Mouse (Mus musculus) forebrain, embryonic 16.5 days (tissue): ENCODE measurements at regions not wholly inside any gene's neighbourhood (a gene's known extent, or its start where the extent isn't known, plus 50 kb on each side); places are given as distances from the start of the nearest gene placed in this dataset.

Experiments used
- ATAC-seq: fragments of 200-750 bp; cut with Nextera tagmentation; 2 replicates; pipeline ENCODE4 v1.8.0; 2017; ENCODE audit warnings: mild to moderate bottlenecking, moderate library complexity
- H3K27ac ChIP-seq: fragments of 300-500 bp; sonication (generic); 2 replicates; pipeline ENCODE4 v1.5.1; 2014; ENCODE audit warnings: low read length, control low read depth
- H3K27me3 ChIP-seq: fragments of 300-500 bp; sonication (generic); replicated peaks from 2 replicates; pipeline ENCODE4 v1.6.1; 2014; ENCODE audit warnings: low read length; ENCODE audit not compliant: control insufficient read depth, insufficient read depth
- H3K36me3 ChIP-seq: fragments of 300-500 bp; sonication (generic); 2 replicates; pipeline ENCODE4 v1.6.1; 2014; ENCODE audit not compliant: control insufficient read depth, insufficient read depth
- H3K4me1 ChIP-seq: fragments of 300-500 bp; sonication (generic); replicated peaks from 2 replicates; pipeline ENCODE4 v1.6.1; 2014; ENCODE audit warnings: low read length; ENCODE audit not compliant: control insufficient read depth, insufficient read depth
- H3K4me2 ChIP-seq: fragments of 300-500 bp; sonication (generic); 2 replicates; pipeline ENCODE4 v1.6.1; 2014; ENCODE audit warnings: mild to moderate bottlenecking, low read length, control low read depth
- H3K4me3 ChIP-seq: fragments of 300-500 bp; sonication (generic); replicated peaks from 2 replicates; pipeline ENCODE4 v1.5.1; 2014; ENCODE audit warnings: mild to moderate bottlenecking, low read length, control low read depth
- H3K9ac ChIP-seq: fragments of 300-500 bp; sonication (generic); replicated peaks from 2 replicates; pipeline ENCODE4 v1.6.1; 2014; ENCODE audit warnings: low read depth, low read length, control low read depth
- H3K9me3 ChIP-seq: fragments of 300-500 bp; sonication (generic); 2 replicates; pipeline ENCODE4 v1.6.1; 2016; ENCODE audit warnings: low read length; ENCODE audit not compliant: control insufficient read depth
- WGBS: fragments of 180-500 bp; shearing (Covaris S2); extraction: QIAGEN DNeasy Blood & Tissue Kit; methylation state at CpG from one replicate; pipeline ENCODE4 v1.1.7; 2014; 5-methylcytosine and 5-hydroxymethylcytosine counted together

DNA sequence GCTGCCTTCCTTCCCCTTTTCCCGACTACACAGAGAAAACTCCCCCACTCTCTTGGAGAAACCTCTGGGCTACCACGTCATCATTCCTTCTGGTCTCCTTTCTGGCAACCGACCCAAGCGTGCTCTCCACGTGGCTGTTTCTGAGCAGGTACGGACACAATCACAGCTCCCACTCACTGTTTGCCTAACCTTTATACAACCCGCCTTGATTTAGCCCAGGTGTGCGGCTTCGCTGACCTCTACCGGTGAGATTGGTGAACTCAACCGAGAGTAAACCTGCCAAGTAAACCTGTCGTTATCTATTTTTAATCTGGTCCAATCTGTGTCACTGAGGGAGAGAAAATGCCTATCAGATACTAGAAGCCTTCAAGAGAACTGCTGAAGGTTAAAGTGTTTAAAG is 142.7 kb upstream of the Gnai1 start:
- H3K4me3 ChIP-seq = no peak overlapping the region
- no peaks in the 10 kb centered on the region for H3K4me1 ChIP-seq
- no peaks in the 10 kb centered on the region for H3K36me3 ChIP-seq
- 33% methylated on average over 12 of the region's 12 CpGs for WGBS
- H3K4me2 ChIP-seq = no peak overlapping the region
- no peak overlapping the region for H3K27ac ChIP-seq
- no peaks in the 10 kb centered on the region for H3K27me3 ChIP-seq
- H3K9me3 ChIP-seq = no peaks in the 10 kb centered on the region
- H3K9ac ChIP-seq = no peak overlapping the region
- no peak for ATAC-seq

DNA sequence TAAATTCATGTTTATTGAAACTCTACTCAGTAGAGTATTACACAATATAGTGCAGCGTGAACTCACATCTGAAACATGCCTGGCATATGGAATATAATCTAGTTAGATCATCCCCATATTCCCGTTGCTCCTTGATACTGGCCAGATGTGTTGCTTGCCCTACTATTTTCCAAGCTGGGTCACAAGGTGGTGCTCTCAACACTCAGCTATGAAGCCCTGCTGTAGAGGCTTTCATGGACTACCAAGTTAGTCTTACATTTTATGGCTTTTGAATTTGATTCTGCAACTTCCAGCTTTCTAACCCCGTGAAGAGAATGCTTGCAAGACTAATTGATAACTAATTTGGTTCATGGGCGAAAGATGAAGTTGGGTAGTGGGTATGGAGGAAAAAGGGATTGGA is 134.2 kb upstream of the Gnai1 start:
- 90% methylated on average over 4 of the region's 4 CpGs for WGBS
- Histone ChIP-seq H3K9ac (no peak overlapping the region), H3K36me3 (no peaks in the 10 kb centered on the region), H3K4me3 (no peak overlapping the region), H3K9me3 (no peaks in the 10 kb centered on the region), H3K4me1 (no peaks in the 10 kb centered on the region), H3K27ac (no peak overlapping the region), H3K27me3 (no peaks in the 10 kb centered on the region), H3K4me2 (no peak overlapping the region)
- no peak for ATAC-seq

DNA sequence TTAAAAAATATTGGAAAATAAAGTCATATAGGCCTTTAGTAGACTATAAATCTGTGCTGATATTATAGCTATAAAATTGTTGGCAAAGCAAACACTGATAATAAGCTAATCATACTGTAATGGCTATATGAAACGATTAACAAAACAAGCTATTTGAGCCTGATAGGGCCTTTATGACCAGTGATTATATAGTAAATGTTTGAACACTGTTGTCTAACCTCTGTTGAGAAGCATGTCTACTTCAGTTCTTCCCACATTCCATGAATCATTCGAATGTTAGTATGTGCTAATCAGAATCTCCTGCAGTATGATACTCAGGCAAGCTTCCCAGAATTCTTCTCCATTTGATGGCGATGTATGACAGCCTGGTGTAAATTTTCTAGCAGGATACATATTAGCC is 129.6 kb upstream of the Gnai1 start:
- H3K9me3 ChIP-seq = no peaks in the 10 kb centered on the region
- no peak overlapping the region for H3K9ac ChIP-seq
- no peak overlapping the region for H3K27ac ChIP-seq
- WGBS = 86% methylated on average over 3 of the region's 3 CpGs
- no peak overlapping the region for H3K4me2 ChIP-seq
- no peak overlapping the region for H3K4me3 ChIP-seq
- no peaks in the 10 kb centered on the region for H3K36me3 ChIP-seq
- H3K27me3 ChIP-seq = no peaks in the 10 kb centered on the region
- no peaks in the 10 kb centered on the region for H3K4me1 ChIP-seq
- no peak for ATAC-seq

DNA sequence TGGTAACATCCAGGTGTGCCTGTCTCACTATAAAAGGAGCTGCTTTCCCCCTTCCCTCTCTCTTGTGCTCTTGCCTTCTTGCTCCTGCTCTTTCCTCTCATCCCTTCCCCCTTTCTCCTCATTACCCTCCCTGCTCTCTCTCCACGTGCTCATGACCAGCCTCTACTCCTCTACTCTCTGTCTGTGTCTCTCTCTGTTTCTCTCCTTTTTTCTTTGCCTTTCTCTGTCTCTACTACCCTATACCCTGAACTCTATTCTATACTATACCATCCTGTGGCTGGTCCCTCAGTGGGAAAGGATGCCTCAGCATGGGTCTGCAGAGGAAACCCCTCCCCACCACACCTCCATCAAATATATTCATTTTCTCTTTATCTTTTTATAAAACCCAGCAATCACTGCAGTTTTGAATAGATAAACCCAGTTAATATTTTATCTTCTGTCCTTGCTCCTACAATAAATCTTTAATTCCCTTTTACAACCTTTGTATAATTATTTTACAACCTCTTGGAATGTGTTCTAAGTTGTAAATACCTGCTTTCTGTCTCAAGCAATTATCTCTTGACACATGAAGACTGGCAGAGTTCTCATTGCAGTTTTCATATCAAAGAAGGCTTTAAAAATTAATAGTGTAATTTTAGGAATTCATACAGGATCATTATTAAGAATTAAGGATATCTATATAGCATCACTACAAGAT is 127.1 kb upstream of the Gnai1 start:
- Histone ChIP-seq H3K27ac (no peak overlapping the region), H3K4me1 (no peaks in the 10 kb centered on the region), H3K4me3 (no peak overlapping the region), H3K36me3 (no peaks in the 10 kb centered on the region), H3K4me2 (no peak overlapping the region), H3K9ac (no peak overlapping the region), H3K27me3 (no peaks in the 10 kb centered on the region), H3K9me3 (no peaks in the 10 kb centered on the region)
- WGBS = 44% methylated on average over 1 of the region's 1 CpGs
- ATAC-seq = no peak

DNA sequence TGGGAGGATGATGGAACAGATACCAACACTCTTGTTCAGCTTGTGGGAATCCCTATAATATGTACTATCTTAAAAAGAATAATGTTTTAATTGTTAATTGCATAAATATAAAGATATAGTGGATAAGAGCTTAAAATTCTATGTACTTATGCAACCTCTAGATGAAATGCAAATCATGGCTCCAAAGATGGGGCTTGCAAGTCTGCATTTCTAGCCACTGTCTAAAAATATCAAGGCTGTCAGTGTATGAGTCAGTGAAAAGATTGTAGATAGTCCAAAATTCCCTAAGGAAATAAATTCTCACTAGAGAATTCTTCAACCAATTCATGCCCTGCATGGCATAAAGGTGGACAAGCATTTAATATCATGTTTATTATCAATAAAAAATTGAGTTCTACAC is 124.2 kb upstream of the Gnai1 start:
- Histone ChIP-seq H3K9ac (no peak overlapping the region), H3K27me3 (no peaks in the 10 kb centered on the region), H3K9me3 (no peaks in the 10 kb centered on the region), H3K36me3 (no peaks in the 10 kb centered on the region), H3K27ac (no peak overlapping the region), H3K4me2 (no peak overlapping the region), H3K4me3 (no peak overlapping the region), H3K4me1 (no peaks in the 10 kb centered on the region)
- no peak for ATAC-seq

DNA sequence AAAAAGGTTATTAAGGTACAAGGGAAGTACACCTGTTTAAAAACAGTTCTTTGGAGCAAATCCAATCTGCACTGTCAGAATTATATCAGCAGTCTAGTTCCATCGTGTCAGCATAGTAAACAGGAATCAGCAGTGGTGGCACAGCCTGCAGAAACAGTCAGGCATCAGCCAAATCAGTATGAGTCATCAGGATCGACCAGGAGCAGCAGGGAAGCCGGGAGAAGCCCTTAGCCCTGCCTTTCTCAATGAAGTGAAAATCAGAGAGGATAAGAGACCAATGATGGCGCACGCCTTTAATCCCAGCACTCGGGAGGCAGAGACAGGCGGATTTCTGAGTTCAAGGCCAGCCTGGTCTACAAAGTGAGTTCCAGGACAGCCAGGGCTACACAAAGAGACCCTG is 118.3 kb upstream of the Gnai1 start:
- Histone ChIP-seq H3K36me3 (no peaks in the 10 kb centered on the region), H3K4me3 (no peak overlapping the region), H3K4me1 (no peaks in the 10 kb centered on the region), H3K27me3 (no peaks in the 10 kb centered on the region), H3K9me3 (no peaks in the 10 kb centered on the region), H3K4me2 (no peak overlapping the region), H3K9ac (no peak overlapping the region), H3K27ac (no peak overlapping the region)
- WGBS = 81% methylated on average over 7 of the region's 7 CpGs
- ATAC-seq = no peak

DNA sequence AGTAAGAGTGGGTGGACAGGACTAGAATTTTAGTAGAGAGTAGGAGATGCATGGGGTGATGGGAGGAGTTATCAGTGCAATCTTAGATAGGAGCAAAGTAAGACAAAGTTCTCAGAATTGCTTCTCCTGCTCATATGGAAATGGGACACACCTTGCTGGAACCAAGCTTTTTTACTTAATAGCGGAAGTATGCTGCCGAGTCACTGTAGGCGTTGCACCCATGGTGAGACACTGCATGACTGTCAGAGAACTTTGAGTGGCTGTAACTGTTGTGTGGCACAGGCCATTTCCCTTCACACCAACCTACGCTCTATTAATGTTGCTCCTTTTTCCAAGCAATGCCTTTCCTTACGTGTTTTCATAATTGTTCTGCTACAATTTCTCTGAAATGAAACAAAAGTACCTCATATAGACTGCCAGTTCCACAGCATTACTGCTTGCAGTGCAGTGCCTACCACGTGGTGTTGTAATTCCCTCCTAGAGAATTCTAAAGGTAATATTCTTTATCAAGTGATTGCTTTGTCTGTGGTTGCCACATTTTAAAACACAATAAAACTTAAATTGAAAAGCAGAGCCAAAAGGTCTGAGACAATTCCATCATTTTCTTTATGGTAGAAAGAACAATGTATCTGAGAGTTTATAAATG is 117.3 kb upstream of the Gnai1 start:
- no peaks in the 10 kb centered on the region for H3K9me3 ChIP-seq
- H3K27me3 ChIP-seq = no peaks in the 10 kb centered on the region
- whole genome bisulfite sequencing = 82% methylated on average over 6 of the region's 6 CpGs
- no peak overlapping the region for H3K4me3 ChIP-seq
- no peaks in the 10 kb centered on the region for H3K4me1 ChIP-seq
- no peaks in the 10 kb centered on the region for H3K36me3 ChIP-seq
- no peak overlapping the region for H3K27ac ChIP-seq
- no peak overlapping the region for H3K9ac ChIP-seq
- no peak overlapping the region for H3K4me2 ChIP-seq
- no peak for ATAC-seq

DNA sequence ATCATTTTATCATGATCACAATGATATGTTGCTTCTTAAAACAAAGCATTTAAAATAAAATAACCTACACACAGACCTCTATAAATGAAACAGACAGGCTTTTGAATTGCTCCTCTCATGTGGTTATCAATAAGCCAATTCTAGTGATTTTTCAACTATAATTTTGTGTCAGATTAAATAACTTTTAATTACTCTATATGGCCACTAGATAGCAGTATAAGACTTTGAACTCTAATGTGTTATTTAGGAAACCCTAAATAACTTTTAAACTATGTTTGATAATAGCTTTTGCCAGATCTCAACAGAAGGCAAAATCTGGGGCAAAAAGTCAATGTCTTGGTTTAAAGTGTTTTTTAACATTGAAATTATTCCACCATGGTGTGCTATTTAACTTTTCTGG is 112.0 kb upstream of the Gnai1 start:
- Histone ChIP-seq H3K4me3 (no peak overlapping the region), H3K27me3 (no peaks in the 10 kb centered on the region), H3K4me1 (no peaks in the 10 kb centered on the region), H3K4me2 (no peak overlapping the region), H3K27ac (no peak overlapping the region), H3K36me3 (no peaks in the 10 kb centered on the region), H3K9ac (no peak overlapping the region), H3K9me3 (no peaks in the 10 kb centered on the region)
- ATAC-seq = no peak

DNA sequence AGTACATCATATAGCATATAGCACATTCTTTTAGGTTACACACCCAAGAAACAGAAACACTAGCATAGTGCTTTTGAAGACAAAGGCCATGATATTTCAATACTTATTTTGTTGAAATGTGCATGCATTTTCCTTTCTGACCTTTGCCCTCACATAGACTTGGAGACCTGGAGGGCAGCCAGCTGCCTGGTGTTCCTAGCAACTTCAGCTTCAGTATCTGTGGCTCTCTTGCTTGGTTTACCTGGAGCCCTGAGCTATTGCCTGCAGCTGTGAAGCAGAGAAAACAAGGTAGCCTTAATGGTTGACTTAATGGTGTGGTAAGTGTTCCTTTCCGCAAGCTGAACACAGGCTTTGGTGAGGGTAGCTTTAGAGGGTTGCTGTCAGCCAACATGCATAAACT is 97.6 kb upstream of the Gnai1 start:
- Histone ChIP-seq H3K4me2 (no peak overlapping the region), H3K27me3 (no peaks in the 10 kb centered on the region), H3K36me3 (no peaks in the 10 kb centered on the region), H3K4me3 (no peak overlapping the region), H3K4me1 (no peaks in the 10 kb centered on the region), H3K9ac (no peak overlapping the region), H3K27ac (no peak overlapping the region), H3K9me3 (no peaks in the 10 kb centered on the region)
- ATAC-seq = no peak
- WGBS = 79% methylated on average over 1 of the region's 1 CpGs

DNA sequence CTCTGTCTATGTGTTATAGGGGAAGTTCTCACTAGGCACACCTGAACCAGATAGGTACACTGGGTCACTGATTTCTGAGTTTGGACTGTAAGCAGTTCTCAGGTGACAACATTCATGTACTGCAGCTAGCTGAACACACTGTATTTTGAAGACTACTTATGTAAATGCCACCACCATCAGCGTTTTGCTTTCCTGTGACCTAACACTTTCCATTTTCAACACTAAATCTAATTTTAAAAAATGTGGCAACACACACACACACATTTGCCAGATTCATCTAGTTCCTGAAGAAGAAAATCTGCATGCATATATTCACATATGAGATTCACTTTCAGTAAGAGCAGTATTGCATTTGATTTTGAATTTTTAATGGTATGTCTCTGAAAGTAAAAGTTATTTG is 96.0 kb upstream of the Gnai1 start:
- peak; percentile 43; the same call in 1 of the 2 replicates for ATAC-seq
- no peak overlapping the region for H3K27ac ChIP-seq
- no peaks in the 10 kb centered on the region for H3K27me3 ChIP-seq
- H3K4me3 ChIP-seq = no peak overlapping the region
- no peak overlapping the region for H3K4me2 ChIP-seq
- WGBS = 67% methylated on average over 1 of the region's 1 CpGs
- H3K4me1 ChIP-seq = no peaks in the 10 kb centered on the region
- no peaks in the 10 kb centered on the region for H3K9me3 ChIP-seq
- no peaks in the 10 kb centered on the region for H3K36me3 ChIP-seq
- no peak overlapping the region for H3K9ac ChIP-seq
